Mouse (Mus musculus): ENCODE results near the gene Cmss1.

- TF ChIP-seq POLR2A (IDR thresholded peaks at IDR 0.05; ENCODE audit: low read depth, low read length) (no peak), CTCF (IDR thresholded peaks at IDR 0.05; ENCODE audit: extremely low read depth, insufficient read length, insufficient replicate concordance, low read depth, low read length) (no peak)
Measured at GRCm38 (mm10) chr16:57402910-57403309, 203.8 kb downstream of the Cmss1 start.

All from small intestine, adult 2 months (tissue).